Mouse (Mus musculus) testis, postnatal 14 days (tissue): ENCODE measurements around the gene Cox7a2.
A peak's percentile ranks its signal among the peaks of the same experiment; 100 is the strongest.

Source experiments
- DNase-seq: peaks from one replicate; pipeline ENCODE4 v3.0.0; 2021; ENCODE audit warnings: low spot score

The Cox7a2 gene

GRCm38 (mm10) chr9:79759385-79760005 is at the start of gene Cox7a2:
Gene Cox7a2, minus strand, starts transcription at chr9:79759878.
- peak; percentile 96 for DNase-seq

- no peak for DNase-seq
Observed at GRCm38 (mm10) chr9:79809411-79809810, 49.7 kb upstream of the Cox7a2 start.

GRCm38 (mm10) chr9:79807178-79807577 is 47.5 kb upstream of the Cox7a2 start:
- no peak for DNase-seq

- DNase-seq = no peak
Observed at GRCm38 (mm10) chr9:79806317-79807075, 46.8 kb upstream of the Cox7a2 start.

GRCm38 (mm10) chr9:79805426-79805825 is 45.7 kb upstream of the Cox7a2 start:
- DNase-seq = no peak

GRCm38 (mm10) chr9:79796461-79797135 is 36.9 kb upstream of the Cox7a2 start:
- DNase-seq = no peak

GRCm38 (mm10) chr9:79795076-79795475 is 35.4 kb upstream of the Cox7a2 start:
- no peak for DNase-seq

- peak; percentile 95 for DNase-seq
Observed at GRCm38 (mm10) chr9:79792841-79793835, 33.5 kb upstream of the Cox7a2 start, which contains the start of gene Tmem30a. Gene Tmem30a, minus strand, starts transcription at chr9:79793507.

GRCm38 (mm10) chr9:79785794-79786085 is 26.1 kb upstream of the Cox7a2 start:
- DNase-seq = no peak

- no peak for DNase-seq
Observed at GRCm38 (mm10) chr9:79784934-79785793, 25.5 kb upstream of the Cox7a2 start.

GRCm38 (mm10) chr9:79784439-79784838 is 24.8 kb upstream of the Cox7a2 start:
- DNase-seq = no peak

GRCm38 (mm10) chr9:79779354-79779753 is 19.7 kb upstream of the Cox7a2 start:
- no peak for DNase-seq

- no peak for DNase-seq
Observed at GRCm38 (mm10) chr9:79766991-79767545, 7.4 kb upstream of the Cox7a2 start.

- DNase-seq = no peak
Observed at GRCm38 (mm10) chr9:79765329-79765728, 5.7 kb upstream of the Cox7a2 start.

GRCm38 (mm10) chr9:79762519-79762918 is 2.8 kb upstream of the Cox7a2 start:
- no peak for DNase-seq

GRCm38 (mm10) chr9:79760076-79760475 is 398 bp upstream of the Cox7a2 start:
- no peak for DNase-seq

- DNase-seq = no peak
Observed at GRCm38 (mm10) chr9:79755311-79755710, 4.4 kb downstream of the Cox7a2 start.

- DNase-seq = no peak
Observed at GRCm38 (mm10) chr9:79751846-79752245, 7.8 kb downstream of the Cox7a2 start.

GRCm38 (mm10) chr9:79750709-79751108 is 9.0 kb downstream of the Cox7a2 start:
- DNase-seq = no peak

GRCm38 (mm10) chr9:79745036-79745435 is 14.6 kb downstream of the Cox7a2 start:
- no peak for DNase-seq

GRCm38 (mm10) chr9:79735608-79736007 is 24.1 kb downstream of the Cox7a2 start:
- no peak for DNase-seq
